Mouse (Mus musculus): ENCODE measurements around the gene Man2b1. TPM values are rescaled to one million over a fixed set of nuclear protein-coding genes. Genes with fewer than 3 reads are reported as not detected.

Man2b1 gene
- 132 TPM for polyA plus RNA-seq (2015; fragmentation: Illumina TruSeq; extraction: RNeasy Lipid Tissue Mini Kit (QIAGEN cat#74804); ENCODE audit: insufficient read depth, low replicate concordance)

DNA sequence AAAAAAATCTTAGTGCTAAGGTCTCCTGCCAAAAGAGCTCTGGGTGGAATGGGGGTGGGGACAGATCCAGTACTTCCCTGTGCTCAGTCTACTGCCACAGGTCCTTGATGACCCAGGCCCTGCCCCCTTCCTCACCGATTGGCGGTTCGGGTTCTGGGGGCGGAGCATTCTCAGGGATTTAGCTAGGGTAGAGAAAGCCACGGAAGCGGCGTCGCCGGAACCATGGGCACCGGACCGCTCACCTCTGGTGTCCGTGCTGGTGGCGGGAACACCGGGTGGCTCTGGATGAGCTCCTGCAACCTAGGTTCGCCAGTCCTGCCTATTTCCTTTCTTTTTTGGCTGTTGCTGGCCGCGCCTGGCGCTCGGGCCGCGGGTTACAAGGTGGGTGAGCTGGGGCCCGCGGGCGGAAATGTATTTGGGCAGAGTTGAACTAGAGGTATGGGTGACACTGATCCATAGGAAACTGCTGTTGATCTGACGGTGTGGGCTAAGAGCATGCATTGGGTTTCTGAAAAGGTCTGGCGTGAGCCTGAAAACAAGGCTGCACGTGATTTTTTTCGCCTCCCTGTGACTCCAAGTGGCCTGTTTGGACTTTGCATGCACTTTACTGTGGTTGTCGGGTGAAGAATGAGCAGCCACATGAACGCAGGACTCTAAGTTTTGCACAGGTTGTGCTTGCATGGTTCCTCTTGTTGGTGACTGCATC, at the start of gene Man2b1:
Gene Man2b1, plus strand, starts transcription at position 163 of the 706 bp plus-strand sequence.

DNA sequence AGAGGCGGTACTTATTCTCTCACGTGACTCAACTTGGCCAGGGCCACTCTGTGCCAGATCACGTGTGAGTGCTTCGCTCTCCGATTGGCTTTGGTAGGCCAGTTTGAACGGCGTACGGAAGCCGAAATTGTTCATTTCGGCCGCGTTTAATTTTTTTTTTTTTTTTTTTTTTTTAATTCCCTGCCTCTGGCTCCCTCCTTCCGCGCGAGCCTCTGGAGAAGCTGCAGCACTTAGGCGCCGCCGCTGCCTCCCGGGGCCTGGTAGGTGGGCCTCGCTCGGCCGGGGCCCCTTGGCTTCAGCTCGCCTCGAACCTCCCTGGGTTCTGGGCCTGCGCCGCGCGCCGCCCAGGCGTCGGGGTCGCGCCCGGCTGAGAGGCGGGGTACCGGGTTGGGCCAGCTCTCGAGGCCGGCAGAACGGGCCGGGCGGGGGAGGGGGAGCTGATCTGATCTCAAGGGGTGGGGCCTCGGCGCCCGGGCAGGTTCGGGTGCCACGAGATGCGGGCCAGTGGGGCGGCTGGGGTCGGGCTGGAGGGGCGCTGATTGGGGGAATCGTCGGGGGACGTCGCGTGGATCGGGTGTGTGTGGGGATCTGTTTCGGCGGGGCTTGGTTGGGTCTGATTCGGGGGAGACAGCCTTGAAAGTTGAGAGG, 46.2 kb upstream of the Man2b1 start, which contains the start of gene Tnpo2:
Gene Tnpo2, plus strand, starts transcription at position 198 of the 648 bp plus-strand sequence.

GRCm38 (mm10) chr8:85059879-85060616, 23.0 kb upstream of the Man2b1 start, which contains the start of gene Fbxw9:
Gene Fbxw9, plus strand, starts transcription at chr8:85060055.

DNA sequence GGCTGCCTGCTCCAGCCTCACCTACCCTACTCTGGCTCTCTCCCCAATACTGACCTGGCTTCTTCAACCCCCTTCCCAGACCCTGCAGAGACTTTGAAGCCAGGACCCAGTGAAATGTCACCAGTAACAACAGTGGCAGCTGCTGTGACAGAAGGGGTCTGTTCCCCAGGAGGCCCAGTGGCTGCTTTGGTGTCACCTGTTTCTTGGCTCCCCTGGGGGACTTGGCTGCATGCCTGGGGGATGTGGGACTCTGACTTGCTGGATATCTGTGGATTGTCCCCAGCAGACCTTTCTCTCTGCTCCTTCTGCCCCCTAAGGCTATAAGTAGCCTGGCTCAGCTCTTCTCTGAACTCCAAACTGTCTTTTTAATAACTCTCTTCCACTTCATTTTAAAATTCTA, 15.1 kb upstream of the Man2b1 start, which contains the start of gene Gm5741:
Gene Gm5741, minus strand, starts transcription at position 1 of the 400 bp plus-strand sequence.

GRCm38 (mm10) chr8:85071514-85072281, 11.4 kb upstream of the Man2b1 start, which contains the start of gene Dhps:
Gene Dhps, plus strand, starts transcription at chr8:85071757.

GRCm38 (mm10) chr8:85080532-85081215, 2.4 kb upstream of the Man2b1 start, which contains the start of gene Wdr83os:
Gene Wdr83os, plus strand, starts transcription at chr8:85080740.

GRCm38 (mm10) chr8:85081216-85081555, 1.9 kb upstream of the Man2b1 start, which contains the start of gene Wdr83:
Gene Wdr83, minus strand, starts transcription at chr8:85081306.

GRCm38 (mm10) chr8:85122995-85123394, 39.9 kb downstream of the Man2b1 start, which contains the start of gene Zfp791:
Gene Zfp791, minus strand, starts transcription at chr8:85123095.

Other genes starting within 250 kb of the Man2b1 start
- gene Rad23a, start 242.6 kb upstream of the Man2b1 start, polyA plus RNA-seq (2015; fragmentation: Illumina TruSeq; extraction: RNeasy Lipid Tissue Mini Kit (QIAGEN cat#74804); ENCODE audit: insufficient read depth, low replicate concordance) = 62.4 TPM
- gene Calr, start 236.3 kb upstream of the Man2b1 start, polyA plus RNA-seq (2015; fragmentation: Illumina TruSeq; extraction: RNeasy Lipid Tissue Mini Kit (QIAGEN cat#74804); ENCODE audit: insufficient read depth, low replicate concordance) = 968 TPM
- gene Farsa, start 226.3 kb upstream of the Man2b1 start, polyA plus RNA-seq (2015; fragmentation: Illumina TruSeq; extraction: RNeasy Lipid Tissue Mini Kit (QIAGEN cat#74804); ENCODE audit: insufficient read depth, low replicate concordance) = 37.0 TPM
- 12.6 TPM for gene Syce2, start 211.2 kb upstream of the Man2b1 start, polyA plus RNA-seq (2015; fragmentation: Illumina TruSeq; extraction: RNeasy Lipid Tissue Mini Kit (QIAGEN cat#74804); ENCODE audit: insufficient read depth, low replicate concordance)
- gene Gcdh, start 189.3 kb upstream of the Man2b1 start, polyA plus RNA-seq (2015; fragmentation: Illumina TruSeq; extraction: RNeasy Lipid Tissue Mini Kit (QIAGEN cat#74804); ENCODE audit: insufficient read depth, low replicate concordance) = 24.2 TPM
- gene Klf1, start 181.3 kb upstream of the Man2b1 start, polyA plus RNA-seq (2015; fragmentation: Illumina TruSeq; extraction: RNeasy Lipid Tissue Mini Kit (QIAGEN cat#74804); ENCODE audit: insufficient read depth, low replicate concordance) = 6.7 TPM
- gene Dnase2a, start 174.7 kb upstream of the Man2b1 start, polyA plus RNA-seq (2015; fragmentation: Illumina TruSeq; extraction: RNeasy Lipid Tissue Mini Kit (QIAGEN cat#74804); ENCODE audit: insufficient read depth, low replicate concordance) = 49.3 TPM
- gene Mast1, start 145.9 kb upstream of the Man2b1 start, polyA plus RNA-seq (2015; fragmentation: Illumina TruSeq; extraction: RNeasy Lipid Tissue Mini Kit (QIAGEN cat#74804); ENCODE audit: insufficient read depth, low replicate concordance) = not detected
- gene Rtbdn, start 136.3 kb upstream of the Man2b1 start, polyA plus RNA-seq (2015; fragmentation: Illumina TruSeq; extraction: RNeasy Lipid Tissue Mini Kit (QIAGEN cat#74804); ENCODE audit: insufficient read depth, low replicate concordance) = not detected
- not detected for gene Gm49661, start 113.8 kb upstream of the Man2b1 start, polyA plus RNA-seq (2015; fragmentation: Illumina TruSeq; extraction: RNeasy Lipid Tissue Mini Kit (QIAGEN cat#74804); ENCODE audit: insufficient read depth, low replicate concordance)
- 197 TPM for gene Prdx2, start 113.7 kb upstream of the Man2b1 start, polyA plus RNA-seq (2015; fragmentation: Illumina TruSeq; extraction: RNeasy Lipid Tissue Mini Kit (QIAGEN cat#74804); ENCODE audit: insufficient read depth, low replicate concordance)
- 32.5 TPM for gene Rnaseh2a, start 113.5 kb upstream of the Man2b1 start, polyA plus RNA-seq (2015; fragmentation: Illumina TruSeq; extraction: RNeasy Lipid Tissue Mini Kit (QIAGEN cat#74804); ENCODE audit: insufficient read depth, low replicate concordance)
- gene Junb, start 104.6 kb upstream of the Man2b1 start, polyA plus RNA-seq (2015; fragmentation: Illumina TruSeq; extraction: RNeasy Lipid Tissue Mini Kit (QIAGEN cat#74804); ENCODE audit: insufficient read depth, low replicate concordance) = 1.5 TPM
- 4.6 TPM for gene Hook2, start 92.7 kb upstream of the Man2b1 start, polyA plus RNA-seq (2015; fragmentation: Illumina TruSeq; extraction: RNeasy Lipid Tissue Mini Kit (QIAGEN cat#74804); ENCODE audit: insufficient read depth, low replicate concordance)
- not detected for gene Best2, start 68.7 kb upstream of the Man2b1 start, polyA plus RNA-seq (2015; fragmentation: Illumina TruSeq; extraction: RNeasy Lipid Tissue Mini Kit (QIAGEN cat#74804); ENCODE audit: insufficient read depth, low replicate concordance)
- 29.7 TPM for gene Asna1, start 58.0 kb upstream of the Man2b1 start, polyA plus RNA-seq (2015; fragmentation: Illumina TruSeq; extraction: RNeasy Lipid Tissue Mini Kit (QIAGEN cat#74804); ENCODE audit: insufficient read depth, low replicate concordance)
- 112 TPM for gene Trir, start 56.4 kb upstream of the Man2b1 start, polyA plus RNA-seq (2015; fragmentation: Illumina TruSeq; extraction: RNeasy Lipid Tissue Mini Kit (QIAGEN cat#74804); ENCODE audit: insufficient read depth, low replicate concordance)
- 35.3 TPM for gene Tnpo2, start 46.4 kb upstream of the Man2b1 start, polyA plus RNA-seq (2015; fragmentation: Illumina TruSeq; extraction: RNeasy Lipid Tissue Mini Kit (QIAGEN cat#74804); ENCODE audit: insufficient read depth, low replicate concordance)
- gene Fbxw9, start 23.2 kb upstream of the Man2b1 start, polyA plus RNA-seq (2015; fragmentation: Illumina TruSeq; extraction: RNeasy Lipid Tissue Mini Kit (QIAGEN cat#74804); ENCODE audit: insufficient read depth, low replicate concordance) = 3.0 TPM
- gene Gm5741, start 15.3 kb upstream of the Man2b1 start, polyA plus RNA-seq (2015; fragmentation: Illumina TruSeq; extraction: RNeasy Lipid Tissue Mini Kit (QIAGEN cat#74804); ENCODE audit: insufficient read depth, low replicate concordance) = not detected
- gene Dhps, start 11.5 kb upstream of the Man2b1 start, polyA plus RNA-seq (2015; fragmentation: Illumina TruSeq; extraction: RNeasy Lipid Tissue Mini Kit (QIAGEN cat#74804); ENCODE audit: insufficient read depth, low replicate concordance) = 52.7 TPM
- gene Wdr83os, start 2.5 kb upstream of the Man2b1 start, polyA plus RNA-seq (2015; fragmentation: Illumina TruSeq; extraction: RNeasy Lipid Tissue Mini Kit (QIAGEN cat#74804); ENCODE audit: insufficient read depth, low replicate concordance) = 54.9 TPM
- gene Wdr83, start 2.0 kb upstream of the Man2b1 start, polyA plus RNA-seq (2015; fragmentation: Illumina TruSeq; extraction: RNeasy Lipid Tissue Mini Kit (QIAGEN cat#74804); ENCODE audit: insufficient read depth, low replicate concordance) = 12.5 TPM
- gene Zfp791, start 39.8 kb downstream of the Man2b1 start, polyA plus RNA-seq (2015; fragmentation: Illumina TruSeq; extraction: RNeasy Lipid Tissue Mini Kit (QIAGEN cat#74804); ENCODE audit: insufficient read depth, low replicate concordance) = 0.81 TPM
- not detected for gene Cks1brt, start 68.7 kb downstream of the Man2b1 start, polyA plus RNA-seq (2015; fragmentation: Illumina TruSeq; extraction: RNeasy Lipid Tissue Mini Kit (QIAGEN cat#74804); ENCODE audit: insufficient read depth, low replicate concordance)
- not detected for gene Olfr371, start 142.7 kb downstream of the Man2b1 start, polyA plus RNA-seq (2015; fragmentation: Illumina TruSeq; extraction: RNeasy Lipid Tissue Mini Kit (QIAGEN cat#74804); ENCODE audit: insufficient read depth, low replicate concordance)
- gene Orc6, start 216.4 kb downstream of the Man2b1 start, polyA plus RNA-seq (2015; fragmentation: Illumina TruSeq; extraction: RNeasy Lipid Tissue Mini Kit (QIAGEN cat#74804); ENCODE audit: insufficient read depth, low replicate concordance) = 47.6 TPM
- gene Vps35, start 216.5 kb downstream of the Man2b1 start, polyA plus RNA-seq (2015; fragmentation: Illumina TruSeq; extraction: RNeasy Lipid Tissue Mini Kit (QIAGEN cat#74804); ENCODE audit: insufficient read depth, low replicate concordance) = 108 TPM

Measured in spleen, adult 10 weeks (tissue).